Mouse (Mus musculus) liver, postnatal 0 days (tissue): ENCODE data around the gene Ppp1r10.
A peak's percentile ranks its signal among the peaks of the same experiment; 100 is the strongest.

Source experiments
- CTCF ChIP-seq: sonication (generic); IDR thresholded peaks from 2 replicates; pipeline ENCODE4 v1.5.1; 2016; ENCODE audit warnings: antibody characterized with exemption, low read depth
- EP300 ChIP-seq: IDR thresholded peaks from 2 replicates; pipeline ENCODE4 v1.6.1; 2016; ENCODE audit warnings: antibody characterized with exemption, low read depth, mild to moderate bottlenecking

- TF ChIP-seq CTCF (peak; percentile 35), EP300 (no peak)
Observed at GRCm38 (mm10) chr17:35914975-35915374, 1.3 kb upstream of the Ppp1r10 start.
